Mouse (Mus musculus): ENCODE results near the gene Tspo2. TPM values are rescaled to one million over a fixed set of nuclear protein-coding genes. Genes with fewer than 3 reads are reported as not detected.
A peak's percentile ranks its signal among the peaks of the same experiment; 100 is the strongest.
"Not testable (repeated sequence)": the region's sequence is repeated elsewhere in the genome, so short reads cannot be mapped to it uniquely, and the experiment has no call there.

Gene Tspo2
- not detected for total RNA-seq (2021)
- long read RNA-seq, experiment 1 = 0 reads
- long read RNA-seq, experiment 2 = 0 reads

- H3K27ac ChIP-seq = no peak within 1 kb of the TSS
- TF ChIP-seq CTCF (IDR thresholded peaks at IDR 0.05) = no peak
- DNase-seq = no peak
- intact Hi-C loops (cut with DNase I) = no loop called here
- H3K4me3 ChIP-seq = no peak within 1 kb of the TSS
Measured at GRCm38 (mm10) chr17:48451353-48451675, at the start of gene Tspo2. Gene Tspo2 (minus strand): TSS chr17:48451522.

- Histone ChIP-seq H3K27ac (no peak overlapping the region), H3K4me3 (no peak overlapping the region)
- intact Hi-C loops (cut with DNase I) = no loop called here
- no peak for DNase-seq
- TF ChIP-seq CTCF (IDR thresholded peaks at IDR 0.05) = no peak
Measured at GRCm38 (mm10) chr17:48500846-48501445, 49.6 kb upstream of the Tspo2 start.

GRCm38 (mm10) chr17:48497986-48498385 is 46.7 kb upstream of the Tspo2 start:
- Histone ChIP-seq H3K27ac (no peak overlapping the region), H3K4me3 (no peak overlapping the region)
- intact Hi-C loops (cut with DNase I) = no loop called here
- no peak for DNase-seq
- no peak for TF ChIP-seq CTCF (IDR thresholded peaks at IDR 0.05)

GRCm38 (mm10) chr17:48493986-48494385 is 42.7 kb upstream of the Tspo2 start:
- no peak for TF ChIP-seq CTCF (IDR thresholded peaks at IDR 0.05)
- Histone ChIP-seq H3K27ac (no peak overlapping the region), H3K4me3 (no peak overlapping the region)
- DNase-seq = no peak
- intact Hi-C loops (cut with DNase I) = no loop called here

GRCm38 (mm10) chr17:48493582-48493981 is 42.3 kb upstream of the Tspo2 start:
- Histone ChIP-seq H3K4me3 (no peak overlapping the region), H3K27ac (no peak overlapping the region)
- TF ChIP-seq CTCF (IDR thresholded peaks at IDR 0.05) = no peak
- intact Hi-C loops (cut with DNase I) = no loop called here
- DNase-seq = no peak

GRCm38 (mm10) chr17:48492621-48493020 is 41.3 kb upstream of the Tspo2 start:
- DNase-seq = no peak
- Histone ChIP-seq H3K4me3 (no peak overlapping the region), H3K27ac (no peak overlapping the region)
- intact Hi-C loops (cut with DNase I) = no loop called here
- no peak for TF ChIP-seq CTCF (IDR thresholded peaks at IDR 0.05)

GRCm38 (mm10) chr17:48489466-48489865 is 38.1 kb upstream of the Tspo2 start:
- H3K4me3 ChIP-seq = no peak overlapping the region
- DNase-seq = no peak
- H3K27ac ChIP-seq = no peak overlapping the region
- intact Hi-C loops (cut with DNase I) = no loop called here
- TF ChIP-seq CTCF (IDR thresholded peaks at IDR 0.05) = no peak

- H3K4me3 ChIP-seq = no peak overlapping the region
- H3K27ac ChIP-seq = no peak overlapping the region
- no peak for TF ChIP-seq CTCF (IDR thresholded peaks at IDR 0.05)
- DNase-seq = no peak
- intact Hi-C loops (cut with DNase I) = no loop called here
Measured at GRCm38 (mm10) chr17:48484191-48484590, 32.9 kb upstream of the Tspo2 start.

- intact Hi-C loops (cut with DNase I) = no loop called here
- TF ChIP-seq CTCF (IDR thresholded peaks at IDR 0.05) = no peak
- H3K27ac ChIP-seq = no peak overlapping the region
- DNase-seq = no peak
- H3K4me3 ChIP-seq = no peak overlapping the region
Measured at GRCm38 (mm10) chr17:48483764-48484163, 32.4 kb upstream of the Tspo2 start.

- intact Hi-C loops (cut with DNase I) = no loop called here
- TF ChIP-seq CTCF (IDR thresholded peaks at IDR 0.05) = no peak
- Histone ChIP-seq H3K27ac (no peak overlapping the region), H3K4me3 (no peak overlapping the region)
- DNase-seq = no peak
Measured at GRCm38 (mm10) chr17:48479952-48480351, 28.6 kb upstream of the Tspo2 start.

- TF ChIP-seq CTCF (IDR thresholded peaks at IDR 0.05) = no peak
- intact Hi-C loops (cut with DNase I) = no loop called here
- no peak for DNase-seq
- Histone ChIP-seq H3K27ac (no peak overlapping the region), H3K4me3 (no peak overlapping the region)
Measured at GRCm38 (mm10) chr17:48475444-48475843, 24.1 kb upstream of the Tspo2 start.

- H3K27ac ChIP-seq; DNase-seq; intact Hi-C loops (cut with DNase I); H3K4me3 ChIP-seq: not testable (repeated sequence)
Measured at GRCm38 (mm10) chr17:48474282-48474681, 23.0 kb upstream of the Tspo2 start.

GRCm38 (mm10) chr17:48467395-48468231 is 16.3 kb upstream of the Tspo2 start:
- no peak overlapping the region for H3K27ac ChIP-seq
- intact Hi-C loops (cut with DNase I) = loop anchor here (2.0 kb wide), 1 partner anchor 135 kb away; no protein-coding TSS in a partner anchor
- peak overlapping the region; percentile 28 for H3K4me3 ChIP-seq
- peak; percentile 95 for TF ChIP-seq CTCF (IDR thresholded peaks at IDR 0.05)
- DNase-seq = peak; percentile 84

Data from gastrocnemius, adult 2 months (tissue).